Mouse (Mus musculus): Measurements from ENCODE around the gene Rnf114. TPM values are rescaled to one million over a fixed set of nuclear protein-coding genes. Genes with fewer than 3 reads are reported as not detected.

The Rnf114 gene
- polyA plus RNA-seq, 1 experiment: 97.0 TPM

GRCm38 (mm10) chr2:167529935-167530513 lies 37.6 kb downstream of the Rnf114 start:
- Histone ChIP-seq H3K4me3 (ENCODE audit: low read depth, low read length) (no peak overlapping the region), H3K36me3 (ENCODE audit: control insufficient read depth, insufficient read depth, low read length, poor library complexity, severe bottlenecking) (no peaks in the 10 kb centered on the region), H3K27ac (ENCODE audit: insufficient read depth, low read length) (no peak overlapping the region), H3K9ac (ENCODE audit: low read depth, poor library complexity, severe bottlenecking) (no peak overlapping the region), H3K27me3 (ENCODE audit: control insufficient read depth, insufficient read depth, low read length, poor library complexity, severe bottlenecking) (no peaks in the 10 kb centered on the region), H3K4me1 (ENCODE audit: control insufficient read depth, insufficient read depth, low read length) (peaks cover 4% of the 10 kb centered on the region), H3K9me3 (replicated peaks; ENCODE audit: control insufficient read depth, insufficient read depth, low read length, poor library complexity, severe bottlenecking) (no peaks in the 10 kb centered on the region)
- TF ChIP-seq POLR2A (IDR thresholded peaks at IDR 0.05; ENCODE audit: insufficient read depth, low read length) (no peak), EP300 (IDR thresholded peaks at IDR 0.05; ENCODE audit: insufficient read depth, low read depth, low read length) (0 out of 2 replicates have a peak, but pooled peaks have one; percentile 56), CTCF (IDR thresholded peaks at IDR 0.05; ENCODE audit: low read depth, low read length) (no peak)

- TF ChIP-seq CTCF (IDR thresholded peaks at IDR 0.05; ENCODE audit: low read depth, low read length): no peak
- TF ChIP-seq POLR2A (IDR thresholded peaks at IDR 0.05; ENCODE audit: insufficient read depth, low read length): no peak
- Histone ChIP-seq H3K4me1 (ENCODE audit: control insufficient read depth, insufficient read depth, low read length) (peaks cover 4% of the 10 kb centered on the region), H3K9me3 (replicated peaks; ENCODE audit: control insufficient read depth, insufficient read depth, low read length, poor library complexity, severe bottlenecking) (no peaks in the 10 kb centered on the region), H3K27me3 (ENCODE audit: control insufficient read depth, insufficient read depth, low read length, poor library complexity, severe bottlenecking) (no peaks in the 10 kb centered on the region), H3K36me3 (ENCODE audit: control insufficient read depth, insufficient read depth, low read length, poor library complexity, severe bottlenecking) (no peaks in the 10 kb centered on the region), H3K27ac (ENCODE audit: insufficient read depth, low read length) (no peak overlapping the region), H3K4me3 (ENCODE audit: low read depth, low read length) (no peak overlapping the region), H3K9ac (ENCODE audit: low read depth, poor library complexity, severe bottlenecking) (no peak overlapping the region)
Observed at GRCm38 (mm10) chr2:167530536-167530935, 38.1 kb downstream of the Rnf114 start.

- no peak overlapping the region for H3K9ac ChIP-seq (ENCODE audit: low read depth, poor library complexity, severe bottlenecking)
- peaks cover 5% of the 10 kb centered on the region for H3K4me1 ChIP-seq (ENCODE audit: control insufficient read depth, insufficient read depth, low read length)
- no peak overlapping the region for H3K27ac ChIP-seq (ENCODE audit: insufficient read depth, low read length)
- H3K36me3 ChIP-seq (ENCODE audit: control insufficient read depth, insufficient read depth, low read length, poor library complexity, severe bottlenecking): no peaks in the 10 kb centered on the region
- no peak overlapping the region for H3K4me3 ChIP-seq (ENCODE audit: low read depth, low read length)
- TF ChIP-seq CTCF (IDR thresholded peaks at IDR 0.05; ENCODE audit: low read depth, low read length): peak; percentile 91
- no peak for TF ChIP-seq POLR2A (IDR thresholded peaks at IDR 0.05; ENCODE audit: insufficient read depth, low read length)
- H3K9me3 ChIP-seq (replicated peaks; ENCODE audit: control insufficient read depth, insufficient read depth, low read length, poor library complexity, severe bottlenecking): no peaks in the 10 kb centered on the region
- no peaks in the 10 kb centered on the region for H3K27me3 ChIP-seq (ENCODE audit: control insufficient read depth, insufficient read depth, low read length, poor library complexity, severe bottlenecking)
Observed at GRCm38 (mm10) chr2:167532131-167532530, 39.7 kb downstream of the Rnf114 start.

GRCm38 (mm10) chr2:167533880-167534279 lies 41.4 kb downstream of the Rnf114 start:
- TF ChIP-seq EP300 (IDR thresholded peaks at IDR 0.05; ENCODE audit: insufficient read depth, low read depth, low read length) (no peak), POLR2A (IDR thresholded peaks at IDR 0.05; ENCODE audit: insufficient read depth, low read length) (no peak), CTCF (IDR thresholded peaks at IDR 0.05; ENCODE audit: low read depth, low read length) (no peak)
- Histone ChIP-seq H3K36me3 (ENCODE audit: control insufficient read depth, insufficient read depth, low read length, poor library complexity, severe bottlenecking) (no peaks in the 10 kb centered on the region), H3K4me1 (ENCODE audit: control insufficient read depth, insufficient read depth, low read length) (peaks cover 7% of the 10 kb centered on the region), H3K4me3 (ENCODE audit: low read depth, low read length) (no peak overlapping the region), H3K27me3 (ENCODE audit: control insufficient read depth, insufficient read depth, low read length, poor library complexity, severe bottlenecking) (peaks cover 2% of the 10 kb centered on the region; the same call in 1 of the 2 replicates), H3K9ac (ENCODE audit: low read depth, poor library complexity, severe bottlenecking) (no peak overlapping the region), H3K27ac (ENCODE audit: insufficient read depth, low read length) (no peak overlapping the region), H3K9me3 (replicated peaks; ENCODE audit: control insufficient read depth, insufficient read depth, low read length, poor library complexity, severe bottlenecking) (no peaks in the 10 kb centered on the region)

- peaks cover 10% of the 10 kb centered on the region for H3K4me1 ChIP-seq (ENCODE audit: control insufficient read depth, insufficient read depth, low read length)
- peaks cover 2% of the 10 kb centered on the region; the same call in 1 of the 2 replicates for H3K27me3 ChIP-seq (ENCODE audit: control insufficient read depth, insufficient read depth, low read length, poor library complexity, severe bottlenecking)
- H3K36me3 ChIP-seq (ENCODE audit: control insufficient read depth, insufficient read depth, low read length, poor library complexity, severe bottlenecking): no peaks in the 10 kb centered on the region
- no peak overlapping the region for H3K27ac ChIP-seq (ENCODE audit: insufficient read depth, low read length)
- no peak overlapping the region for H3K4me3 ChIP-seq (ENCODE audit: low read depth, low read length)
- no peak overlapping the region for H3K9ac ChIP-seq (ENCODE audit: low read depth, poor library complexity, severe bottlenecking)
- no peaks in the 10 kb centered on the region for H3K9me3 ChIP-seq (replicated peaks; ENCODE audit: control insufficient read depth, insufficient read depth, low read length, poor library complexity, severe bottlenecking)
- TF ChIP-seq POLR2A (IDR thresholded peaks at IDR 0.05; ENCODE audit: insufficient read depth, low read length) (no peak), CTCF (IDR thresholded peaks at IDR 0.05; ENCODE audit: low read depth, low read length) (no peak), EP300 (IDR thresholded peaks at IDR 0.05; ENCODE audit: insufficient read depth, low read depth, low read length) (no peak)
Observed at GRCm38 (mm10) chr2:167536320-167536945, 44.0 kb downstream of the Rnf114 start.
